Mouse (Mus musculus): Measurements from ENCODE around the gene Farp1.

GRCm38 (mm10) chr14:121215817-121216216 is 180.8 kb downstream of the Farp1 start:
- TF ChIP-seq POLR2A (IDR thresholded peaks at IDR 0.05; ENCODE audit: borderline replicate concordance, insufficient read depth, low read length) (no peak), CTCF (IDR thresholded peaks at IDR 0.05; ENCODE audit: borderline replicate concordance, insufficient read depth, low read depth, low read length) (no peak)
